Mouse (Mus musculus) spleen, adult 2 months (tissue): ENCODE measurements around the gene Myt1l.

Experiments
- CTCF ChIP-seq: fragments of 200-500 bp; IDR thresholded peaks from 2 replicates; pipeline ENCODE4 v1.5.1; 2011; ENCODE audit warnings: mild to moderate bottlenecking, inconsistent platforms; ENCODE audit not compliant: insufficient read depth, insufficient read length, insufficient replicate concordance; ENCODE audit errors: extremely low read depth
- POLR2A ChIP-seq: fragments of 200-500 bp; IDR thresholded peaks from 2 replicates; pipeline ENCODE4 v1.6.1; 2011; ENCODE audit warnings: low read depth, low read length, inconsistent platforms

GRCm38 (mm10) chr12:29837301-29837791 lies 309.2 kb downstream of the Myt1l start:
- TF ChIP-seq POLR2A (no peak), CTCF (no peak)
